Mouse (Mus musculus) ES-Bruce4 (cell line): ENCODE results near the gene Fndc3b. TPM values are rescaled to one million over a fixed set of nuclear protein-coding genes. Genes with fewer than 3 reads are reported as not detected.

Experiments
- H3K27ac ChIP-seq: 2 replicates; pipeline ENCODE4 v1.5.1; 2012; ENCODE audit warnings: low read length, inconsistent platforms; ENCODE audit not compliant: insufficient read depth
- H3K27me3 ChIP-seq: 2 replicates; pipeline ENCODE4 v1.6.1; 2012; ENCODE audit warnings: mild to moderate bottlenecking, low read length, inconsistent platforms; ENCODE audit not compliant: control insufficient read depth, poor library complexity, insufficient read depth, severe bottlenecking
- H3K36me3 ChIP-seq: 2 replicates; pipeline ENCODE4 v1.6.1; 2012; ENCODE audit warnings: inconsistent platforms, mild to moderate bottlenecking, low read length, moderate library complexity; ENCODE audit not compliant: control insufficient read depth, poor library complexity, insufficient read depth, severe bottlenecking
- H3K4me1 ChIP-seq: one replicate; pipeline ENCODE4 v1.8.1; 2011; ENCODE audit warnings: low read length; ENCODE audit not compliant: control insufficient read depth, insufficient read depth
- H3K4me3 ChIP-seq: 2 replicates; pipeline ENCODE4 v1.5.1; 2011; ENCODE audit warnings: low read depth, mild to moderate bottlenecking, low read length
- H3K9ac ChIP-seq: 2 replicates; pipeline ENCODE4 v1.6.1; 2012; ENCODE audit warnings: low read depth, mild to moderate bottlenecking, inconsistent platforms; ENCODE audit not compliant: poor library complexity, severe bottlenecking
- H3K9me3 ChIP-seq: replicated peaks from 2 replicates; pipeline ENCODE4 v1.6.1; 2012; ENCODE audit warnings: mild to moderate bottlenecking, low read length, inconsistent platforms; ENCODE audit not compliant: control insufficient read depth, poor library complexity, insufficient read depth, severe bottlenecking
- CTCF ChIP-seq: IDR thresholded peaks from one replicate; pipeline ENCODE4 v1.8.1; 2011; ENCODE audit warnings: low read depth, low read length
- EP300 ChIP-seq: IDR thresholded peaks from 2 replicates; pipeline ENCODE4 v1.6.1; 2011; ENCODE audit warnings: low read depth, low read length; ENCODE audit not compliant: insufficient read depth
- POLR2A ChIP-seq: IDR thresholded peaks from one replicate; pipeline ENCODE4 v1.8.1; 2011; ENCODE audit warnings: low read length; ENCODE audit not compliant: insufficient read depth
- polyA plus RNA-seq: library from polyadenylated mRNA; stranded (reverse); fragments of >200 nt; gene quantifications from 2 replicates; pipeline ENCODE4 v1.2.4, GENCODE M21; 2011; ENCODE audit warnings: low read depth; ENCODE audit not compliant: missing spikeins, insufficient read depth, insufficient read length

The Fndc3b gene
- polyA plus RNA-seq, 1 experiment = 36.7 TPM

GRCm38 (mm10) chr3:27744754-27745153, 33.6 kb upstream of the Fndc3b start:
- H3K27me3 ChIP-seq = no peaks in the 10 kb centered on the region
- no peak overlapping the region for H3K9ac ChIP-seq

GRCm38 (mm10) chr3:27743271-27744145, 32.4 kb upstream of the Fndc3b start:
- Histone ChIP-seq H3K27ac (no peak overlapping the region), H3K36me3 (no peaks in the 10 kb centered on the region), H3K9ac (no peak overlapping the region), H3K27me3 (no peaks in the 10 kb centered on the region), H3K4me3 (no peak overlapping the region), H3K4me1 (no peaks in the 10 kb centered on the region), H3K9me3 (no peaks in the 10 kb centered on the region)
- TF ChIP-seq POLR2A = no peak
- no peak for TF ChIP-seq CTCF
- no peak for TF ChIP-seq EP300

More at GRCm38 (mm10) chr3:27744754-27745153, 33.6 kb upstream of the Fndc3b start:
- H3K27ac ChIP-seq = no peak overlapping the region
- H3K4me1 ChIP-seq = no peaks in the 10 kb centered on the region
- no peaks in the 10 kb centered on the region for H3K36me3 ChIP-seq
- no peaks in the 10 kb centered on the region for H3K9me3 ChIP-seq
- H3K4me3 ChIP-seq = no peak overlapping the region
- peak; percentile 89 for TF ChIP-seq EP300
- TF ChIP-seq POLR2A = no peak

- no peak for TF ChIP-seq EP300
- TF ChIP-seq CTCF = no peak
- TF ChIP-seq POLR2A = no peak
Observed at GRCm38 (mm10) chr3:27742124-27742523, 31.0 kb upstream of the Fndc3b start.

DNA sequence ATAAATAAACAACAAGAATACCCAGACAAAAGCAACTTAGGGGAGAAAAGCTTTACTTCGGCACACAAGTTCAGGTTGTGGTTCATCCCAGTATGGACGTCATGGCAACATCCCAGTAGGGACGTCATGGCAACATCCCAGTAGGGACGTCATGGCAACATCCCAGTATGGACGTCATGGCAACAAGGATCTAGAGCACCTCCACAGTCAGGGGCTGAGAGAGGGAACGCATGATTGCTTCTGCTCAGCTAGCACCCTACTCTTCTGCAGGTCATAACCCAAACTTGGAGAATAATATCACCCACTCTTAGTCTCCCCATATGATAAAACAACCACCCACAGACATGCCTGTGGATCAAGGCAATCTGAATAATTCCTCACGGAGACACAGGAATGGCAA, 29.0 kb upstream of the Fndc3b start:
- no peak overlapping the region for H3K27ac ChIP-seq
- no peaks in the 10 kb centered on the region for H3K27me3 ChIP-seq
- H3K36me3 ChIP-seq = no peaks in the 10 kb centered on the region
- no peak overlapping the region for H3K4me3 ChIP-seq
- no peak overlapping the region for H3K9ac ChIP-seq
- TF ChIP-seq POLR2A (no peak), CTCF (no peak)
- H3K9me3 ChIP-seq = no peaks in the 10 kb centered on the region
- H3K4me1 ChIP-seq = no peaks in the 10 kb centered on the region

More at GRCm38 (mm10) chr3:27742124-27742523, 31.0 kb upstream of the Fndc3b start:
- no peak overlapping the region for H3K9ac ChIP-seq
- no peak overlapping the region for H3K27ac ChIP-seq
- no peak overlapping the region for H3K4me3 ChIP-seq
- no peaks in the 10 kb centered on the region for H3K9me3 ChIP-seq
- no peaks in the 10 kb centered on the region for H3K4me1 ChIP-seq
- H3K27me3 ChIP-seq = no peaks in the 10 kb centered on the region
- H3K36me3 ChIP-seq = no peaks in the 10 kb centered on the region

DNA sequence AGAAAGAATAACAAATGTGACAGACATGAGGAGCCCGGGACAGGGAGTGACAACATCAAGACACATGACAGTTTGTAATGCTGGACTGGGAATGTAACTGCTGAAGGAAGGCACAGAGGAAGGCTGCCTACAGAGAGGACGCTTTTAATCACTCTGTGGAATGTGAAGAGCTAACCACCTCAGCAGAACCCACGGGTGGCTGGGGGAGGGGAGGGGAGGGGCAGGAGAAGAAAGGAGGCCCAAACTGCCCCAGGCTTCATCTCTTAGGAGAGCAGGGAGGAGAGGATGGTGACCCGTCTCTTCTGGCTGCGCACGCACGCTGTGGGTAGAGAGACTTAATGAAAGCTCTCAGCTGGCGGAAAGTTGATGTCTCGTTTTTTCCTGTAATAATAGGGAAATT, 25.1 kb upstream of the Fndc3b start:
- Histone ChIP-seq H3K36me3 (no peaks in the 10 kb centered on the region), H3K27ac (no peak overlapping the region), H3K4me1 (no peaks in the 10 kb centered on the region), H3K27me3 (no peaks in the 10 kb centered on the region), H3K4me3 (no peak overlapping the region), H3K9ac (no peak overlapping the region), H3K9me3 (no peaks in the 10 kb centered on the region)
- TF ChIP-seq CTCF (no peak), EP300 (no peak), POLR2A (no peak)

GRCm38 (mm10) chr3:27735113-27735512, 24.0 kb upstream of the Fndc3b start:
- Histone ChIP-seq H3K9me3 (no peaks in the 10 kb centered on the region), H3K4me1 (no peaks in the 10 kb centered on the region), H3K27ac (no peak overlapping the region), H3K4me3 (no peak overlapping the region), H3K36me3 (no peaks in the 10 kb centered on the region), H3K27me3 (no peaks in the 10 kb centered on the region), H3K9ac (no peak overlapping the region)
- no peak for TF ChIP-seq EP300
- TF ChIP-seq CTCF = no peak
- no peak for TF ChIP-seq POLR2A
